1 mouse cellular context compared by ENCODE assay signal in genomic region chr7:127778350-127778749, GRCm38 (mm10).
TF ChIP-seq lines count a peak whose summit lies in the region.

No protein-coding gene starts in this region.

TF ChIP-seq in CH12.LX, 34 proteins besides CTCF, POLR2A, EP300 and RAD21:
- TF ChIP-seq ZC3H11A (IDR thresholded peaks at IDR 0.05; ENCODE audit: low read depth, low read length) (no peak), MAX (IDR thresholded peaks at IDR 0.05; ENCODE audit: low read length) (no peak), NRF1 (IDR thresholded peaks at IDR 0.05; ENCODE audit: low read depth, low read length) (no peak), MYC (IDR thresholded peaks at IDR 0.05; ENCODE audit: low read depth, low read length) (no peak), MEF2A (IDR thresholded peaks at IDR 0.05; ENCODE audit: borderline replicate concordance, low read depth, low read length) (no peak), NELFE (IDR thresholded peaks at IDR 0.05; ENCODE audit: low read depth, low read length) (no peak), MAZ (IDR thresholded peaks at IDR 0.05; ENCODE audit: low read depth, low read length) (no peak), CHD1 (IDR thresholded peaks at IDR 0.05; ENCODE audit: low read depth, low read length) (no peak), JUN (IDR thresholded peaks at IDR 0.05; ENCODE audit: insufficient read depth, low read depth, low read length) (no peak), MAFK (IDR thresholded peaks at IDR 0.05; ENCODE audit: insufficient replicate concordance, low read length) (no peak), USF1 (IDR thresholded peaks at IDR 0.05; ENCODE audit: low read depth, low read length) (no peak), HCFC1 (IDR thresholded peaks at IDR 0.05; ENCODE audit: low read depth, low read length) (no peak), TCF12 (IDR thresholded peaks at IDR 0.05; ENCODE audit: low read depth, low read length) (no peak), E2F4 (IDR thresholded peaks at IDR 0.05; ENCODE audit: insufficient replicate concordance, low read depth, low read length) (no peak), IRF4 (IDR thresholded peaks at IDR 0.05; ENCODE audit: low read depth, low read length) (no peak), POLR2AphosphoS2 (IDR thresholded peaks at IDR 0.05; ENCODE audit: low read depth, low read length) (no peak), ZKSCAN1 (IDR thresholded peaks at IDR 0.05; ENCODE audit: borderline replicate concordance, low read depth, low read length) (no peak), KAT2A (IDR thresholded peaks at IDR 0.05; ENCODE audit: insufficient replicate concordance, low read length) (no peak), USF2 (conservative IDR thresholded peaks at IDR 0.05; ENCODE audit: low read depth, low read length) (no peak)
